Mouse (Mus musculus): ENCODE results near the gene Slc38a11.

DNA sequence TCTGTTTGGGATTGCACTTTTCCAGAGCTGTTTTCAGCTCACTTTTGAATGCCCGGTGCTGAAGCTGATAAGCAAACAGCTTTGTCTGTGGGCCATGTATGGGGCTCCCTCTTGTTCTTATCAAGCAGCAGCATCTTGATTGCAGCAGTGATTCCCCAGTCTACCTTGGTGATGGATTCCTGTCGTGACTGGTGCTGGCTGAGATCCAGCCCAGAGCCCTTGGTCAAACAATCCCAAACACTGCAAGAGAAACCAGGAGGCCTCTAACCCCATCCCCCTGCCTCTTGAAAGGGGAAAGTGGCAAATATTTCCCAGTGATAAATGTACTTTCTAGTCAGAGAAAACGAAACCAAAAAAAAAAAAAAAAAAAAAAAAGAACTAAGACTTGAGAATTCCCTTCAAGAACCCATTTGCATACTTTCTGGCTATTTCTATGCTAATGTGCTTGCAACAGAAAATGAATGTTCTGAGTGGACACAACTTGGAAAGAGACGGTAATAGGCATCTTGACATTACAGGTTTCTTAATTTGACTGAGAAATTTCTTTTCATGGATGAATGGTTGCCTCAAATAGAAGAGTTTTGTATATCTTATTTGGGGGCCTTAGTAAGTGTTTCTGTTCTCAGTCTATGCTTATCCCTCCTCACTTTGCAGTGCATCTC, 84.7 kb downstream of the Slc38a11 start:
- TF ChIP-seq POLR2A (IDR thresholded peaks at IDR 0.05; ENCODE audit: borderline replicate concordance, extremely low read depth, low read depth, low read length), result no peak
- no peak for TF ChIP-seq CTCF (IDR thresholded peaks at IDR 0.05; ENCODE audit: insufficient read depth, low read length)

All from lung, adult 2 months (tissue).